Mouse (Mus musculus) E14TG2a.4 (cell line): Measurements from ENCODE around the gene Wap.

Experiments used
- CTCF ChIP-seq: conservative IDR thresholded peaks from 2 replicates; pipeline ENCODE4 v1.5.1; 2014; ENCODE audit warnings: low read length
- NANOG ChIP-seq: IDR thresholded peaks from 2 replicates; pipeline ENCODE4 v1.6.1; 2014; ENCODE audit warnings: borderline replicate concordance, low read length, mixed read lengths
- POU5F1 ChIP-seq: IDR thresholded peaks from 2 replicates; pipeline ENCODE4 v1.6.1; 2014; ENCODE audit warnings: low read length, borderline replicate concordance

DNA sequence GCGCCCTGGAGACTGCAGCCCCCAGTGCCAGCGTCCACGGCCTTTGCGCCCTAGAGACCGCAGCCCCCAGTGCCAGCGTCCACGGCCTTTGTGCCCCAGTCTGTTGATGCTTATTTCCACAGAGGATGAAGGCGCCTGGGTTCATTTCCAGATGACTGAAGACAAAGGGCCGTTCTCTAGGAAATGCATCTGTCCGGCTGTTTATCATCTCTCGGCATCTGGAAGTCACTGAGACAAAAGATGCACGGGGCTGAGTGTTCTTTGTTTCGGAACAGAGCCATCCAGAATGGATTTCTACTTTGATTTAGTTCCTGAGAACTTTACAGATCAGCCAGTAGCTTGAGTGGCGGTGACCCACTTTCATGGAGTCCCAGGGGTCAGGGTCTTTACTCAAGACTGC lies 22.8 kb upstream of the Wap start:
- no peak for TF ChIP-seq CTCF
- TF ChIP-seq NANOG, result no peak
- TF ChIP-seq POU5F1, result no peak
